Mouse (Mus musculus) small intestine, adult 2 months (tissue): ENCODE measurements at regions not wholly inside any gene's neighbourhood (a gene's known extent, or its start where the extent isn't known, plus 50 kb on each side); places are given as distances from the start of the nearest gene placed in this dataset.

Source experiments
- CTCF ChIP-seq: fragments of 200-500 bp; IDR thresholded peaks from 2 replicates; pipeline ENCODE4 v1.5.1; 2012; ENCODE audit warnings: low read depth, mild to moderate bottlenecking, control low read depth, inconsistent platforms, low read length, moderate library complexity, mixed read lengths; ENCODE audit not compliant: insufficient replicate concordance, insufficient read length; ENCODE audit errors: extremely low read depth
- POLR2A ChIP-seq: fragments of 200-500 bp; IDR thresholded peaks from 2 replicates; pipeline ENCODE4 v1.6.1; 2012; ENCODE audit warnings: low read depth, mild to moderate bottlenecking, control low read depth, inconsistent platforms, low read length, moderate library complexity

GRCm38 (mm10) chr16:31587036-31587435, 76.2 kb upstream of the Dlg1 start:
- TF ChIP-seq CTCF: no peak
- TF ChIP-seq POLR2A: no peak
